Mouse (Mus musculus) heart, adult 2 months (tissue): Measurements from ENCODE around the gene Pik3cd.

ENCODE experiments used
- CTCF ChIP-seq: fragments of 200-600 bp; IDR thresholded peaks from 2 replicates; pipeline ENCODE4 v1.8.1; 2022; ENCODE audit warnings: antibody characterized with exemption, mild to moderate bottlenecking, moderate library complexity
- POLR2A ChIP-seq: fragments of 200-500 bp; IDR thresholded peaks from 2 replicates; pipeline ENCODE4 v1.6.1; 2011; ENCODE audit warnings: mild to moderate bottlenecking, low read depth, low read length, control low read depth; ENCODE audit not compliant: insufficient read depth

GRCm38 (mm10) chr4:149606056-149606455 lies 96.3 kb downstream of the Pik3cd start:
- TF ChIP-seq POLR2A (no peak), CTCF (no peak)
